Mouse (Mus musculus) spleen, postnatal 36 days (tissue): Measurements from ENCODE around the gene 4930432K21Rik.
A peak's percentile ranks its signal among the peaks of the same experiment; 100 is the strongest.

Experiments
- DNase-seq, 2 experiments: peaks; one replicate each; pipeline ENCODE4 v3.0.0; 2022; ENCODE audit warnings: low spot score in 2 of 2, mixed read lengths in 1 of 2

The 4930432K21Rik gene

GRCm38 (mm10) chr8:84147324-84147766 lies 480 bp upstream of the 4930432K21Rik start:
- DNase-seq = no peak

- DNase-seq = no peak
Measured at GRCm38 (mm10) chr8:84148531-84148850, 666 bp downstream of the 4930432K21Rik start.

GRCm38 (mm10) chr8:84149181-84149580 lies 1.4 kb downstream of the 4930432K21Rik start:
- no peak for DNase-seq

GRCm38 (mm10) chr8:84157620-84158019 lies 9.8 kb downstream of the 4930432K21Rik start:
- DNase-seq = no peak

- no peak for DNase-seq
Measured at GRCm38 (mm10) chr8:84167696-84168095, 19.9 kb downstream of the 4930432K21Rik start.

GRCm38 (mm10) chr8:84170096-84170495 lies 22.3 kb downstream of the 4930432K21Rik start:
- no peak for DNase-seq

GRCm38 (mm10) chr8:84173861-84174260 lies 26.0 kb downstream of the 4930432K21Rik start:
- DNase-seq = no peak

GRCm38 (mm10) chr8:84176560-84176959 lies 28.7 kb downstream of the 4930432K21Rik start:
- no peak for DNase-seq

- no peak for DNase-seq
Measured at GRCm38 (mm10) chr8:84177405-84177804, 29.6 kb downstream of the 4930432K21Rik start.

GRCm38 (mm10) chr8:84178592-84178991 lies 30.8 kb downstream of the 4930432K21Rik start:
- DNase-seq = no peak

GRCm38 (mm10) chr8:84179946-84180345 lies 32.1 kb downstream of the 4930432K21Rik start:
- DNase-seq = no peak

GRCm38 (mm10) chr8:84180530-84181190 lies 32.8 kb downstream of the 4930432K21Rik start:
- DNase-seq = no peak

- no peak for DNase-seq
Measured at GRCm38 (mm10) chr8:84182833-84183232, 35.0 kb downstream of the 4930432K21Rik start.

GRCm38 (mm10) chr8:84183261-84184084 lies 35.6 kb downstream of the 4930432K21Rik start:
- no peak for DNase-seq

GRCm38 (mm10) chr8:84184085-84185043 lies 36.5 kb downstream of the 4930432K21Rik start:
- no peak for DNase-seq

GRCm38 (mm10) chr8:84185117-84185516 lies 37.3 kb downstream of the 4930432K21Rik start, which contains the start of gene Nanos3:
Gene Nanos3, minus strand, starts transcription at chr8:84185217.
- no peak for DNase-seq

- DNase-seq = peak; percentile 67 to 75
Measured at GRCm38 (mm10) chr8:84186547-84186946, 38.7 kb downstream of the 4930432K21Rik start.

- peak; percentile 77 to 81 for DNase-seq
Measured at GRCm38 (mm10) chr8:84187065-84187755, 39.4 kb downstream of the 4930432K21Rik start.

- no peak for DNase-seq
Measured at GRCm38 (mm10) chr8:84188671-84189070, 40.8 kb downstream of the 4930432K21Rik start.

- DNase-seq = no peak
Measured at GRCm38 (mm10) chr8:84189603-84190002, 41.8 kb downstream of the 4930432K21Rik start.

GRCm38 (mm10) chr8:84190191-84190867 lies 42.5 kb downstream of the 4930432K21Rik start:
- no peak for DNase-seq
